Mouse (Mus musculus): ENCODE results near the gene Kank1. TPM values are rescaled to one million over a fixed set of nuclear protein-coding genes. Genes with fewer than 3 reads are reported as not detected.

The Kank1 gene
- polyA plus RNA-seq, 1 experiment from 2014 or later, result 56.6 TPM

- Histone ChIP-seq H3K4me2 (no peak overlapping the region; the same call in 1 of the 2 replicates), H3K27ac (ENCODE audit: low read depth, low read length) (0 out of 2 replicates have a peak overlapping the region, but pooled peaks have one; percentile 10), H3K36me3 (ENCODE audit: control insufficient read depth, insufficient read depth, low read length) (no peaks in the 10 kb centered on the region), H3K4me3 (ENCODE audit: low read depth, low read length) (no peak overlapping the region), H3K9ac (ENCODE audit: low read depth, low read length) (no peak overlapping the region), H3K4me1 (ENCODE audit: control insufficient read depth, insufficient read depth, low read length) (peaks cover 48% of the 10 kb centered on the region), H3K27me3 (ENCODE audit: control insufficient read depth, insufficient read depth, low read length) (no peaks in the 10 kb centered on the region), H3K9me3 (replicated peaks; ENCODE audit: control insufficient read depth, low read length) (no peaks in the 10 kb centered on the region)
- ATAC-seq (replicated peaks; ENCODE audit: insufficient number of reproducible peaks, low FRiP score, low TSS enrichment), result no peak
- WGBS (ENCODE audit: insufficient replicate concordance), result 61% methylated on average over 5 of the region's 5 CpGs
These were observed 74.2 kb downstream of the Kank1 start for GRCm38 (mm10) chr19:25310989-25311388.

- Histone ChIP-seq H3K9me3 (replicated peaks; ENCODE audit: control insufficient read depth, low read length) (no peaks in the 10 kb centered on the region), H3K4me2 (peak overlapping the region; percentile 36), H3K27me3 (ENCODE audit: control insufficient read depth, insufficient read depth, low read length) (no peaks in the 10 kb centered on the region), H3K27ac (ENCODE audit: low read depth, low read length) (peak overlapping the region; percentile 47; the same call in 1 of the 2 replicates), H3K4me1 (ENCODE audit: control insufficient read depth, insufficient read depth, low read length) (peaks cover 53% of the 10 kb centered on the region), H3K4me3 (ENCODE audit: low read depth, low read length) (no peak overlapping the region), H3K9ac (ENCODE audit: low read depth, low read length) (no peak overlapping the region), H3K36me3 (ENCODE audit: control insufficient read depth, insufficient read depth, low read length) (no peaks in the 10 kb centered on the region)
- WGBS (ENCODE audit: insufficient replicate concordance), result 31% methylated on average over 7 of the region's 7 CpGs
- 0 out of 2 replicates have a peak, but pooled peaks have one; percentile 39 for ATAC-seq (replicated peaks; ENCODE audit: insufficient number of reproducible peaks, low FRiP score, low TSS enrichment)
These were observed 74.9 kb downstream of the Kank1 start for GRCm38 (mm10) chr19:25311626-25312025.

GRCm38 (mm10) chr19:25315458-25315889 lies 78.7 kb downstream of the Kank1 start:
- H3K27ac ChIP-seq (ENCODE audit: low read depth, low read length), result 0 out of 2 replicates have a peak overlapping the region, but pooled peaks have one; percentile 41
- WGBS (ENCODE audit: insufficient replicate concordance), result 19% methylated on average over 14 of the region's 14 CpGs
- no peak; the same call in 1 of the 2 replicates for ATAC-seq (replicated peaks; ENCODE audit: insufficient number of reproducible peaks, low FRiP score, low TSS enrichment)
- H3K9me3 ChIP-seq (replicated peaks; ENCODE audit: control insufficient read depth, low read length), result no peaks in the 10 kb centered on the region
- H3K9ac ChIP-seq (ENCODE audit: low read depth, low read length), result no peak overlapping the region
- no peaks in the 10 kb centered on the region for H3K27me3 ChIP-seq (ENCODE audit: control insufficient read depth, insufficient read depth, low read length)
- peaks cover 37% of the 10 kb centered on the region for H3K4me1 ChIP-seq (ENCODE audit: control insufficient read depth, insufficient read depth, low read length)
- H3K4me3 ChIP-seq (ENCODE audit: low read depth, low read length), result no peak overlapping the region
- no peaks in the 10 kb centered on the region for H3K36me3 ChIP-seq (ENCODE audit: control insufficient read depth, insufficient read depth, low read length)
- H3K4me2 ChIP-seq, result peak overlapping the region; percentile 40

- H3K4me3 ChIP-seq (ENCODE audit: low read depth, low read length), result no peak overlapping the region
- 70% methylated on average over 5 of the region's 5 CpGs for WGBS (ENCODE audit: insufficient replicate concordance)
- H3K9me3 ChIP-seq (replicated peaks; ENCODE audit: control insufficient read depth, low read length), result no peaks in the 10 kb centered on the region
- peaks cover 32% of the 10 kb centered on the region for H3K4me1 ChIP-seq (ENCODE audit: control insufficient read depth, insufficient read depth, low read length)
- no peak for ATAC-seq (replicated peaks; ENCODE audit: insufficient number of reproducible peaks, low FRiP score, low TSS enrichment)
- peak overlapping the region; percentile 40 for H3K4me2 ChIP-seq
- H3K27ac ChIP-seq (ENCODE audit: low read depth, low read length), result 0 out of 2 replicates have a peak overlapping the region, but pooled peaks have one; percentile 41
- H3K27me3 ChIP-seq (ENCODE audit: control insufficient read depth, insufficient read depth, low read length), result no peaks in the 10 kb centered on the region
- no peak overlapping the region for H3K9ac ChIP-seq (ENCODE audit: low read depth, low read length)
- no peaks in the 10 kb centered on the region for H3K36me3 ChIP-seq (ENCODE audit: control insufficient read depth, insufficient read depth, low read length)
These were observed 79.2 kb downstream of the Kank1 start for GRCm38 (mm10) chr19:25315993-25316392.

GRCm38 (mm10) chr19:25324265-25324664 lies 87.5 kb downstream of the Kank1 start:
- WGBS (ENCODE audit: insufficient replicate concordance), result 62% methylated on average over 7 of the region's 7 CpGs
- no peak overlapping the region for H3K9ac ChIP-seq (ENCODE audit: low read depth, low read length)
- H3K4me2 ChIP-seq, result no peak overlapping the region
- ATAC-seq (replicated peaks; ENCODE audit: insufficient number of reproducible peaks, low FRiP score, low TSS enrichment), result no peak
- no peak overlapping the region for H3K27ac ChIP-seq (ENCODE audit: low read depth, low read length)
- H3K4me3 ChIP-seq (ENCODE audit: low read depth, low read length), result no peak overlapping the region
- H3K27me3 ChIP-seq (ENCODE audit: control insufficient read depth, insufficient read depth, low read length), result no peaks in the 10 kb centered on the region
- no peaks in the 10 kb centered on the region for H3K9me3 ChIP-seq (replicated peaks; ENCODE audit: control insufficient read depth, low read length)
- H3K4me1 ChIP-seq (ENCODE audit: control insufficient read depth, insufficient read depth, low read length), result peaks cover 9% of the 10 kb centered on the region
- H3K36me3 ChIP-seq (ENCODE audit: control insufficient read depth, insufficient read depth, low read length), result no peaks in the 10 kb centered on the region

- no peak overlapping the region for H3K4me2 ChIP-seq
- peaks cover 9% of the 10 kb centered on the region for H3K4me1 ChIP-seq (ENCODE audit: control insufficient read depth, insufficient read depth, low read length)
- no peak overlapping the region for H3K27ac ChIP-seq (ENCODE audit: low read depth, low read length)
- no peaks in the 10 kb centered on the region for H3K36me3 ChIP-seq (ENCODE audit: control insufficient read depth, insufficient read depth, low read length)
- no peak overlapping the region for H3K9ac ChIP-seq (ENCODE audit: low read depth, low read length)
- no peak for ATAC-seq (replicated peaks; ENCODE audit: insufficient number of reproducible peaks, low FRiP score, low TSS enrichment)
- WGBS (ENCODE audit: insufficient replicate concordance), result 62% methylated on average over 9 of the region's 9 CpGs
- H3K9me3 ChIP-seq (replicated peaks; ENCODE audit: control insufficient read depth, low read length), result no peaks in the 10 kb centered on the region
- H3K4me3 ChIP-seq (ENCODE audit: low read depth, low read length), result no peak overlapping the region
- no peaks in the 10 kb centered on the region for H3K27me3 ChIP-seq (ENCODE audit: control insufficient read depth, insufficient read depth, low read length)
These were observed 88.6 kb downstream of the Kank1 start for GRCm38 (mm10) chr19:25325113-25326001.

- Histone ChIP-seq H3K4me1 (ENCODE audit: control insufficient read depth, insufficient read depth, low read length) (peaks cover 9% of the 10 kb centered on the region), H3K27ac (ENCODE audit: low read depth, low read length) (no peak overlapping the region), H3K9me3 (replicated peaks; ENCODE audit: control insufficient read depth, low read length) (no peaks in the 10 kb centered on the region), H3K4me2 (no peak overlapping the region), H3K36me3 (ENCODE audit: control insufficient read depth, insufficient read depth, low read length) (no peaks in the 10 kb centered on the region), H3K4me3 (ENCODE audit: low read depth, low read length) (no peak overlapping the region), H3K9ac (ENCODE audit: low read depth, low read length) (no peak overlapping the region), H3K27me3 (ENCODE audit: control insufficient read depth, insufficient read depth, low read length) (no peaks in the 10 kb centered on the region)
- 74% methylated on average over 4 of the region's 4 CpGs for WGBS (ENCODE audit: insufficient replicate concordance)
- ATAC-seq (replicated peaks; ENCODE audit: insufficient number of reproducible peaks, low FRiP score, low TSS enrichment), result no peak
These were observed 89.2 kb downstream of the Kank1 start for GRCm38 (mm10) chr19:25326002-25326300.

- Histone ChIP-seq H3K4me2 (no peak overlapping the region), H3K9me3 (replicated peaks; ENCODE audit: control insufficient read depth, low read length) (no peaks in the 10 kb centered on the region), H3K27me3 (ENCODE audit: control insufficient read depth, insufficient read depth, low read length) (no peaks in the 10 kb centered on the region), H3K4me3 (ENCODE audit: low read depth, low read length) (no peak overlapping the region), H3K9ac (ENCODE audit: low read depth, low read length) (no peak overlapping the region), H3K4me1 (ENCODE audit: control insufficient read depth, insufficient read depth, low read length) (peaks cover 9% of the 10 kb centered on the region), H3K27ac (ENCODE audit: low read depth, low read length) (no peak overlapping the region), H3K36me3 (ENCODE audit: control insufficient read depth, insufficient read depth, low read length) (no peaks in the 10 kb centered on the region)
- WGBS (ENCODE audit: insufficient replicate concordance), result 65% methylated on average over 6 of the region's 6 CpGs
- ATAC-seq (replicated peaks; ENCODE audit: insufficient number of reproducible peaks, low FRiP score, low TSS enrichment), result no peak
These were observed 90.9 kb downstream of the Kank1 start for GRCm38 (mm10) chr19:25327633-25328032.

Data from heart, embryonic 11.5 days (tissue).